Mouse (Mus musculus) layer of hippocampus, postnatal 36 days (tissue): Measurements from ENCODE around the gene Fam124a. TPM values are rescaled to one million over a fixed set of nuclear protein-coding genes. Genes with fewer than 3 reads are reported as not detected.
"Not testable (repeated sequence)": the region's sequence is repeated elsewhere in the genome, so short reads cannot be mapped to it uniquely, and the experiment has no call there.

ENCODE experiments used
- DNase-seq, 2 experiments: peaks; one replicate each; pipeline ENCODE4 v3.0.0; 2022
- total RNA-seq, 2 experiments: library from RNA; stranded (reverse); gene quantifications; 2 replicates each; pipeline ENCODE4 v1.2.3; 2021

Gene Fam124a
- total RNA-seq, 2 experiments from 2014 or later: 11.4 to 12.7 TPM

DNA sequence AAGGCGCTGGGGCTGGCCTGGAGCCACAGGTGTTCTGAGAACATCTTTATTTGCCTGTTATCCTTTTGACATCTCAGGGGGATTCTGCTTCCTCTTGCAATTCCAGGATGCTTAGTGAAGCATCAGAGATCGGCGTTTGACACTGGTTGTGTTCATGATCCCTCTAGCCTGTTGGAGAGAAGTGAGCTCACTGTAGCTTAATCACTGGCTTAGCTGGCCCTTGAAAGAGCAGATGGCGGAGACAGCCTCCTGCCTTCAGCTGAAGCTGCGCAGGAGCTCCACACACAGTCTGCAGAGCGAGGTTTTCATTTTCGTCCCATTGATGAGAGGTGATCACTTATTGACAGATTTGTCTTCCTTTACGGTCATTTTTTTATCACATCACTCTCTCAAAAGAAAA is 20.3 kb downstream of the Fam124a start:
- DNase-seq: peak; percentile 38 to 42

DNA sequence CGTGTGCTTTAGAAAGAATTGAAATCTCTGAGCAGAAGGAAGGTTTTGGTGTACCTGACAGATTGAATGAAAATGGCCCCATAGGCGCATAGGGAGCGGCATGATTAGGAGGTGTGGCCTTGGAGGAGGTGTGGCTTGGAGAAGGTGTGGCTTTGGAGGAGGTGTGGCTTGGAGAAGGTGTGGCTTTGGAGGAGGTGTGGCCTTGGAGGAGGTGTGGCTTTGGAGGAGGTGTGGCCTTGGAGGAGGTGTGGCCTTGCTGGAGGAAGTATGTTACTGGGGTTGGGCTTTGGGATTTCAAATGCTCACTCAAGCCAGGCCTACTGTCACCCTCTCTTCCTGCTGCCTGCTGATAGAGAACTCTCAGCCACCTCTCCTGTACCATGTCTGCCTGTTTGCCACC is 25.4 kb downstream of the Fam124a start:
- no peak for DNase-seq

DNA sequence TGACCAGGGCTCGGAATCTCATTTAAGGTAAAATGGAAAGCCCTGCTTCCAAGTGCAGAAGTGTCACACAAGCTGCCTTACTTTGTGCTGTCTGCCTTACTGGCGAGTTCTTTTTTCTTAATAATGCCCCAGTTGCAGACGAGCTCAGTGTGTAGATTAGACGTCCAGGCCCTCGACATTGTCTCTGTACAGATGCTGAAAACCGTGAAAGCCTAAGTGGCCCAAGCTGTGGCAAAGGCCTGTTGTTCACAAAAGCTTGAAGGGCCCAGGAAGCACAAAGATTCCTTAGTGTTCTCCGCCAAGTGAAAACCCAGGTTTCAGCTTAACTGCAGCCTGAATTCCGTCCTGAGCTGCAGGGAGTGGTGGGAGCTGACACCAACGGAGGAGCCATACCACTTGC is 26.2 kb downstream of the Fam124a start:
- DNase-seq: no peak

GRCm38 (mm10) chr14:62584637-62585036 is 29.1 kb downstream of the Fam124a start:
- no peak for DNase-seq

GRCm38 (mm10) chr14:62585338-62585737 is 29.8 kb downstream of the Fam124a start:
- DNase-seq: peak in 1 of 2 experiments; percentile 21

- DNase-seq: no peak
Measured at GRCm38 (mm10) chr14:62600109-62600522, 44.6 kb downstream of the Fam124a start.

DNA sequence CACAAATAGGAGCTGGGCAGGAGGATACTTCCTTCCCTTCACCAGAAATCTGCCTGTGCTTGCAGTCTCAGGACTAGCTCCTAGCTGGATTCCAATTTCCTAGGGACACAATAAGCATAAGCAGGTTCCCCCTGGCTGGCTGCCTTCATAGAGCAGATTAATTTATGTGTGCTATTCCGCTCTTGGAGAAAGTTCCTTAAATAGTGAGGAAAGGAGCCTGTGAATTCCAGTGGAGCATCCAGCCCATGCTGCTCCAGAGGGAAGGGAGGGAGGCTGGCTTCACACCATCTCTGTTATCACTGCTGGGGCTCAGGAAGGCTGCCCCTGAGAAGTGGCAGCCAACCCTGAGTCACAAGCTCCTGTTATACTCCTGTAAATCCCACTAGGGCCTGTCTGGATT is 46.7 kb downstream of the Fam124a start:
- no peak for DNase-seq

DNA sequence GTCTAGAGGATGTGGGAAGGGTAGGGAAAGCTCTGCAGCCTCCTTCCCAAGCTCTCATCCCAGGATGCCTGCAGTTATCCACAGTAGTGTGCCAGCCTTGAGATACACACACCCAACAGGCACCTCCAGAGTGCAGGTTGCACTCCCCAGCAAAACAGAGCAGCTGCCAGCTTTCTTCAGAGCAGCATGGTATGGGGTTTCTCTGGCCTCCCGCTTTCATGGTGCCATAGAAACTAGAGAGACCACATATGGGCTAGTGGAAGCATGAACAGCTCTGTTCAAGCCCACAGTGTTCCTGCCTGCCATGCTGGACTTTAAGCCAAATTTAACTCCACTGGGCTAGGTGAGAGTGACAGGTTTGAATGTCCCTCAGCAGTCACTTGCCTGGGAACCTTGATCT is 47.3 kb downstream of the Fam124a start:
- DNase-seq: no peak

DNA sequence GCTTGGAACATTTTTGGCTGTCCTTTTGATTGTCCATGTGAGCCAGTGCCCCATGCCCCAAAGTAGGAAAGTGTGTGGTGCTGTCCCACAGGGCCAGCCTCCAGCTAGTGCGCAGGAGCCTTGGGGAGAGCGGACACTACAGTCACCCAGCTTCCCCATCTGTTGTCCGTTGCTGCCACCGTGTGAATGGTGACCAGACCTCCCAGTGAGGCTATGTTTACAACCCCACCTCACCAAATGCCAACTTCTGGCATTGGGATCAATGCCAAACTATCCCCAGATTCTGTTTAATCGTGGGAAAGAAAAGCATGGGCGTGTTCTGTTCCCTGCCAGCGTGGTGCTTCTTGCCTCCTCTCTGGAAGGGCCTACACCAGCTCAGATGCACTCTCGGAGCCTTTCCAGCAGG is 52.3 kb downstream of the Fam124a start:
- DNase-seq: peak; percentile 23 to 28

DNA sequence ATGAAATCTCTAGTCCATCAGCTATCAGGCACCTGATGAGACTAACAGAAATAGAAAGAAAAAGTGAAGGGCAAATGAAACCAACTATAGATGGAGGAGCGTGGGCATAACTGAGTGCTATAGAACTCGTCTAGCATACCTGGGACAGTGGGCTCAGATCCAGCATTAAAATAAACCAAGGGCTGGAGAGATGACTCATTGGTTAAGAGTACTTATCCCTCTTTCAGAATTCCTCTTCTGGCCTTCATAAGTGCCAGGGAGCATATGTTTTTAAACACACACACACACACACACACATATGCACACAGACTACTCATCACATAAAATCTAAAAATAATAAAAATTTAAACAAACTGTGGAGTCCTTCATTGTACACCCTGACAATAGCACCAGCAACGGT is 54.4 kb downstream of the Fam124a start:
- no peak for DNase-seq

DNA sequence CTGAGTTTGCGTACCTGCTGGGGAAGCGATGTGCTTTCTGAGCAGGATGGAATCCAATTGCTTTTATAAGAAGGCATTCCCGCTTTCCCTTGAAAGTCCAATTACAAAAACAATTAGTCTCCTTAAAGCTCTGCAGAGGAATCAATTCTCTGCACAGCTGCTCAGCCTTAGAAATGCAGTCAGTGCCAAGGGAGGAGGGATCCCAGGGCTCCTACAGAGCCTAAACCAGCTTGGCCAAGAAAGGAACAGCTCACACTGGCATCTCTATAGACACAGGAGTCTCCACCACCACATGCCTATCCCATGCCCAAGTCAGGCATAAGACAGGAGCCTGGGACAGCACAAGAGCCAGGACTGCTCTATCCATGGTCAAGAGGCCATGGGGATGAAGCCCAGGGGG is 66.9 kb downstream of the Fam124a start:
- no peak for DNase-seq

DNA sequence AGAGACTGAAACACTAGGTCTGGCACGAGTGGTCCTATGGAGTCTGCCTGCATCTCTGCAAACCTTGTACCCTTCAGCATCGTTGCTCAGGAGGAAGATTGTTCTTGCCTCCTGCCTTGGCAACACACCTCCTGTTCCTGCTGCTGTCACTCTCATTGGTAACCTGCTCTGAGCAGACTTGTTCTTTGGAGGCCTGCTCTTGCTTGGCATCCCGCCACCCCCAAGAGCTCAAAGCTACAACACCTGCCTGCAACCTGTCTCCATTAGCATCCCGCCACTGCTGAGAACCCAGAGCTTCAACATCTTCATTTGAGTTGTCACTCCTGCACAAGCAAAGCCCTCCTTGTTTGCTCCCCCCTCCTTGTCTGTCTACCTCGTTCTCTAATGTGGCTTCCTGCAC is 72.4 kb downstream of the Fam124a start:
- DNase-seq: no peak

GRCm38 (mm10) chr14:62637436-62638344 is 82.2 kb downstream of the Fam124a start:
- DNase-seq: peak in 1 of 2 experiments; percentile 7

DNA sequence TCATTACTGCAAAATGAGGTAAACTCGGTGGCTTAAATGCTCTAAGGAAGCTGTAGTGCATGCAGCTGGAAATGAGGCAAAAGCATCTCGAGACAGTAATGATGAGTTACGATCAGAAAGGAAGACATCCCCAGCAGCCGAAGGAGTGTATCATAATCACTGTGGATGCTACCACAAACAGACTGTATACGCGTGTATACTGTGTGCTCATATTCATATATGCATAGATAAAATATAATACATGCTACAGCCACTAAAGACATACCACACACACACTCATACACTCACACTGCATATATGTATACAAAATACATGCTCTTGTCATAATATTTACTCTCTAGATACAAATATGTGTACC is 82.8 kb downstream of the Fam124a start:
- DNase-seq: no peak

GRCm38 (mm10) chr14:62639111-62639510 is 83.6 kb downstream of the Fam124a start:
- DNase-seq: no peak

DNA sequence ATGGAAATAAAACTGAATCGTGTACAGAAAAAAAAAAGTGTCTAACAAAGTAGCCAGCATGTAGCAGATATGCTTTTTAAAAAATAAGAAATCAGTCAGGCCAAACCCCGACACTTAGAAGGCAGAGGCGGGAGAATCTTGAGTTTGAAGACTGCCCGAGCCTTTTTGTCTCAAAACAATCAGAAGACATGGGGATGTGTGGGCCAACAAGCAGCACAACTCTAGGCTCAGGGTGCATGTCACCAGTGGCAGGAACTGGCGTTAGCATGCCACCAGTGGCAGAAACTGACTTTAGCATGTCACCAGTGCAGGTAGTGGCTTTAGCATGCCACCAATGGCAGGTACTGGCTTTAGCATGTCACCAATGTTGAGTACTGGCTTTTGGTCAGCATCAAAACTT is 84.0 kb downstream of the Fam124a start:
- DNase-seq: no peak

- no peak for DNase-seq
Measured at GRCm38 (mm10) chr14:62640396-62640795, 84.9 kb downstream of the Fam124a start.

GRCm38 (mm10) chr14:62642368-62642767 is 86.8 kb downstream of the Fam124a start:
- DNase-seq: not testable (repeated sequence)

- no peak for DNase-seq
Measured at GRCm38 (mm10) chr14:62648405-62648804, 92.9 kb downstream of the Fam124a start.

- DNase-seq: no peak
Measured at GRCm38 (mm10) chr14:62650376-62650775, 94.8 kb downstream of the Fam124a start.

GRCm38 (mm10) chr14:62651771-62652170 is 96.2 kb downstream of the Fam124a start:
- no peak for DNase-seq

DNA sequence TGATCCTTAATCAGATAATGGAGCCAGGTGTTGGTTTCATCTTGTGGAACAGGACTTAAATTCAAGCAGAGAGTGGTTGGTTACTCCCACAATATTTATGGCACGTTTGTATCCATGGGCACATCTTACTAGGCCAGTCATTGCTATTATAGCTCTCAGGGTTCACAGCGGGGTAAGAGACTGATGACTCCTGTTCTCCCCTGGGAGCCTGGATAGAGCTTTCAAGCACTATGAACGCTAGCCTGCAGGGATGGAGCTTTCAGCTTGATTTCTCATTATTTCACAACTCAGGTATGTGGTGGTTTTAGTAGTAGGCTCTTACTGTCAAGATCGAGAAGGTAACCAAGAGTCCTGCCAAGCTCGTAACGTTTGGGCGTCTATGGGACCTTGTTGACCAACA is 100.5 kb downstream of the Fam124a start:
- DNase-seq: no peak

DNA sequence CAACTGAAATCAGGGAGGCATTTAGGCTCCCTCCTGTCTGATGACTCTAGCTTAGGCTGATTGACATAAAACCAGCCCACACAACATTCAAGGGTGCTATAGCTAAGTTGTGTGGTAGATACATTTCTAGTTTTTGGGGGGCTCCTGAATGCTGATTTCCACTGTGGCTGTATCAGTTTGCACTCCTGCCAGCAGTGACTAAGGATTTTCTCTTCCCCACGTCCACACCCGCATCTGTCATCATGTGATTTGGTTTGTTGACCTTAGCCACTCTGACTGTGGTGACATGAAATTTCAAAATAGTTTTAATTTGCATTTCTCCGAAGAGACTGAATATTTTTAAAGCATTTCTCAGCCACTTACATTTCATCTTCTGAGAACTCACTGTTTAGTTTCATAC is 101.9 kb downstream of the Fam124a start:
- DNase-seq: no peak
